Mouse (Mus musculus) forebrain, embryonic 12.5 days (tissue): ENCODE data around the gene Hyal2. TPM values are rescaled to one million over a fixed set of nuclear protein-coding genes. Genes with fewer than 3 reads are reported as not detected.
"Not testable (repeated sequence)": the region's sequence is repeated elsewhere in the genome, so short reads cannot be mapped to it uniquely, and the experiment has no call there.

Experiments
- ATAC-seq: fragments of 200-750 bp; cut with Nextera tagmentation; 2 replicates; pipeline ENCODE4 v1.8.0; 2017; ENCODE audit warnings: moderate TSS enrichment; ENCODE audit not compliant: low FRiP score
- H3K27ac ChIP-seq: fragments of 300-500 bp; sonication (generic); 2 replicates; pipeline ENCODE4 v1.5.1; 2016; ENCODE audit warnings: mild to moderate bottlenecking
- H3K27me3 ChIP-seq: fragments of 300-500 bp; sonication (generic); 2 replicates; pipeline ENCODE4 v1.6.1; 2016; ENCODE audit warnings: mild to moderate bottlenecking
- H3K36me3 ChIP-seq: fragments of 300-500 bp; sonication (generic); replicated peaks from 2 replicates; pipeline ENCODE4 v1.6.1; 2016; ENCODE audit warnings: mild to moderate bottlenecking
- H3K4me1 ChIP-seq: fragments of 300-500 bp; sonication (generic); 2 replicates; pipeline ENCODE4 v1.6.1; 2016
- H3K4me2 ChIP-seq: fragments of 300-500 bp; sonication (generic); 2 replicates; pipeline ENCODE4 v1.6.1; 2016; ENCODE audit warnings: mild to moderate bottlenecking, moderate library complexity
- H3K4me3 ChIP-seq: fragments of 300-500 bp; sonication (generic); replicated peaks from 2 replicates; pipeline ENCODE4 v1.5.1; 2016; ENCODE audit warnings: mild to moderate bottlenecking
- H3K9ac ChIP-seq: fragments of 300-500 bp; sonication (generic); 2 replicates; pipeline ENCODE4 v1.6.1; 2016; ENCODE audit warnings: mild to moderate bottlenecking
- H3K9me3 ChIP-seq: fragments of 300-500 bp; sonication (generic); 2 replicates; pipeline ENCODE4 v1.6.1; 2016
- WGBS: fragments of 180-500 bp; shearing (Covaris S2); methylation state at CpG from one replicate; pipeline ENCODE4 v1.1.7; 2016; 5-methylcytosine and 5-hydroxymethylcytosine counted together
- polyA plus RNA-seq: library from polyadenylated mRNA; unstranded; fragments of >200 nt; fragmentation: Nextera tagmentation; extraction: Ambion mirVana; gene quantifications from 2 replicates; pipeline ENCODE4 v1.2.1, GENCODE M21; 2016

Hyal2 gene
- polyA plus RNA-seq, 1 experiment from 2014 or later = 108 TPM

- Histone ChIP-seq H3K36me3 (peaks cover 44% of the 10 kb centered on the region), H3K4me3 (0 out of 2 replicates have a peak overlapping the region, but pooled peaks have one; percentile 63), H3K9ac (peak overlapping the region; percentile 80; the same call in 1 of the 2 replicates), H3K4me2 (peak overlapping the region; percentile 82), H3K9me3 (no peaks in the 10 kb centered on the region), H3K27me3 (peaks cover 22% of the 10 kb centered on the region), H3K27ac (no peak overlapping the region), H3K4me1 (peaks cover 50% of the 10 kb centered on the region)
- WGBS = 85% methylated on average over 3 of the region's 3 CpGs
- ATAC-seq = no peak
These were observed 11.4 kb upstream of the Hyal2 start for GRCm38 (mm10) chr9:107556346-107556745.

DNA sequence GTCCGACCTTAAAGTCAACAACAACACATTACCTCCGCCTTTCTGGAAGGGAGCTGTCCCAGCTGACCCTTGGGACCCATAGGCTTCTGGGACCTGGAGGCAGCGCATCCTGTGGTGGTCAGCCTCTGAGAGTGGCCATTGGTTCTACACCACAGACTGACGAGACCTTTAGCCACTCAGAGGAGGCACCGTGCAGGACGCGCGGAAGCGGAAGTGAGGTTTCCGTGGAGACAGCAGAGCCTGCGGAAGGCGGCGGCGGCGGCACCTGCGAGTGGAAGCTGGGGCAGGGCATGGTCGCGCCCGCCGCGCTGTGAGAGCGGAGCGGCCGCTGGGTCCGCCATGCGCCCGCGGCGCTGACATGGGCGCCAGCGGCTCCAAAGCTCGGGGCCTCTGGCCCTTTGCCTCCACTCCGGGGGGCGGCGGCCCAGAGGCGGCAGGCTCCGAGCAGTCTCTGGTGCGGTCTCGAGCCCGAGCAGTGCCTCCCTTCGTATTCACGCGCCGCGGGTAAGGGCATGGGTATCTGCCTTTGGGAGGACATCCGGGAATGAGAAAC, 4.6 kb upstream of the Hyal2 start, which contains the start of gene Tusc2:
Gene Tusc2, plus strand, starts transcription at position 227 of the 553 bp plus-strand sequence.
- peak within 1 kb of the TSS; percentile 89 for H3K9ac ChIP-seq
- under 1% methylated on average over 45 of the region's 46 CpGs for WGBS
- H3K4me2 ChIP-seq = peak within 1 kb of the TSS; percentile 83
- peak within 1 kb of the TSS; percentile 57; the same call in 1 of the 2 replicates for H3K27ac ChIP-seq
- no peaks in the 10 kb centered on the region for H3K27me3 ChIP-seq
- no peaks in the 10 kb centered on the region for H3K9me3 ChIP-seq
- peaks cover 33% of the 10 kb centered on the region for H3K4me1 ChIP-seq
- H3K4me3 ChIP-seq = peak within 1 kb of the TSS; percentile 96
- H3K36me3 ChIP-seq = peaks cover 67% of the 10 kb centered on the region
- ATAC-seq = peak; percentile 97

GRCm38 (mm10) chr9:107565556-107565955, 2.2 kb upstream of the Hyal2 start:
- not testable (repeated sequence) for H3K9me3 ChIP-seq, H3K4me2 ChIP-seq, H3K4me3 ChIP-seq, H3K27me3 ChIP-seq, H3K9ac ChIP-seq, ATAC-seq
- 0 out of 2 replicates have a peak overlapping the region, but pooled peaks have one; percentile 8 for H3K27ac ChIP-seq
- 50% methylated on average over 5 of the region's 5 CpGs for WGBS
- H3K36me3 ChIP-seq = peaks cover 45% of the 10 kb centered on the region
- peaks cover 46% of the 10 kb centered on the region for H3K4me1 ChIP-seq

GRCm38 (mm10) chr9:107566041-107566709, 1.6 kb upstream of the Hyal2 start:
- H3K9ac ChIP-seq = no peak overlapping the region
- H3K27ac ChIP-seq = no peak overlapping the region
- WGBS = 61% methylated on average over 15 of the region's 15 CpGs
- no peaks in the 10 kb centered on the region for H3K27me3 ChIP-seq
- H3K4me3 ChIP-seq = no peak overlapping the region
- H3K4me1 ChIP-seq = peaks cover 52% of the 10 kb centered on the region
- no peak for ATAC-seq
- no peaks in the 10 kb centered on the region for H3K9me3 ChIP-seq
- no peak overlapping the region for H3K4me2 ChIP-seq
- H3K36me3 ChIP-seq = peaks cover 45% of the 10 kb centered on the region

GRCm38 (mm10) chr9:107566855-107567254, 890 bp upstream of the Hyal2 start:
- Histone ChIP-seq H3K4me2 (no peak overlapping the region), H3K4me3 (no peak overlapping the region), H3K27me3 (no peaks in the 10 kb centered on the region), H3K9me3 (no peaks in the 10 kb centered on the region), H3K9ac (no peak overlapping the region), H3K36me3 (peaks cover 45% of the 10 kb centered on the region), H3K4me1 (peaks cover 59% of the 10 kb centered on the region), H3K27ac (peak overlapping the region; percentile 54; the same call in 1 of the 2 replicates)
- 71% methylated on average over 3 of the region's 3 CpGs for WGBS
- no peak for ATAC-seq

DNA sequence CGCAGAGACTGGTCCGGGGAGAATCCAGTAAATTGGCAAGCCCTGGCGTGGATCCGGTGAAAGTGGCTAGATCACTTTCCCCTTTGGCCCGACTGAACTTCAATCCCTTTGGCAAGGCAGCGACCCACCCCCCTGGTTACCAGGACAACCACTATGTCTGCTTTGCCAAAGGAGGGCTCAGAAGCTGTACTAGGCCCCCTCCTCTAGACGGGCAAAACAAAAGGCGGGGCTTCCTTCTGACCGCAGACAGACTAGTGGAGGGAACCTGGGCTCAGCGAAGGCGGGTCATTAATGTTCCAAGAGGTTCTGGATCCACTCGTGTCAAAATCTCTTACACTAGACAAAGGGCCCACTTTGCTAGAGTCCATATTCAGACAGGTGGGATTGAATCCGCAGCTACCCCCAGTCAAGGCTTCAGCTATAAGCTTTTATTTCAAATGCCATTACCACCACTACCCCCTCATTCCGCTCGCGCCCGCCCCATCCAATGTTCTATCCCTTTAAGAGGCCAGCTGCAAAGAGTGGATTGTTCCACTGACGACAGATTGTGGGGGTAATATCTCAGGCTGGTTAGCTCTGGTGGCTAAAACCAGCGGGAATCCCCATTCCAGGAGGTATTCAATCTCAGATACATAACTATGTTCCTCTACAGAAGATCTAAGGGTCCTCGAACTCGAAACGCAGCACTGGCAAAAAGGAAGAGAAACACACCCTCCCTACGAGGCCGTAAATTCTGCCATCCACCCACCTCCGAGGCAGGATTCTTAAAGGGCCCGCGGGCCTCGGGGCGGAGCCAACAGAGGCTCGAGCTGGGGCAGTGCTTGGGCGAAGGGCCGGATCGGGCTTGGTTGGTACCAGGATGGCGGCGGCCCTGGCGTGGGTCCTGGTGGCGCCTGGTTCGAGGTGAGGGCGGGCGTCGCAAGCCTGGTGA, 851 bp downstream of the Hyal2 start:
- Histone ChIP-seq H3K9ac (peak overlapping the region; percentile 84), H3K9me3 (no peaks in the 10 kb centered on the region), H3K4me3 (peak overlapping the region; percentile 82), H3K27ac (peak overlapping the region; percentile 86), H3K36me3 (peaks cover 57% of the 10 kb centered on the region), H3K4me1 (peaks cover 57% of the 10 kb centered on the region), H3K4me2 (peak overlapping the region; percentile 88), H3K27me3 (no peaks in the 10 kb centered on the region)
- peak; percentile 91 for ATAC-seq
- WGBS = under 1% methylated on average over 41 of the region's 41 CpGs

- Histone ChIP-seq H3K4me2 (peak overlapping the region; percentile 88), H3K36me3 (peaks cover 58% of the 10 kb centered on the region), H3K27me3 (no peaks in the 10 kb centered on the region), H3K9me3 (no peaks in the 10 kb centered on the region), H3K27ac (peak overlapping the region; percentile 86), H3K9ac (peak overlapping the region; percentile 84), H3K4me3 (peak overlapping the region; percentile 82), H3K4me1 (peaks cover 50% of the 10 kb centered on the region)
- WGBS = 1% methylated on average over 23 of the region's 23 CpGs
- ATAC-seq = peak; percentile 44
These were observed 1.5 kb downstream of the Hyal2 start for GRCm38 (mm10) chr9:107569270-107569669.

GRCm38 (mm10) chr9:107570016-107570415, 2.3 kb downstream of the Hyal2 start:
- H3K4me2 ChIP-seq = peak overlapping the region; percentile 88
- H3K36me3 ChIP-seq = peaks cover 58% of the 10 kb centered on the region
- H3K4me1 ChIP-seq = peaks cover 49% of the 10 kb centered on the region
- WGBS = 47% methylated on average over 13 of the region's 13 CpGs
- peak overlapping the region; percentile 82 for H3K4me3 ChIP-seq
- H3K9me3 ChIP-seq = no peaks in the 10 kb centered on the region
- no peak for ATAC-seq
- H3K27me3 ChIP-seq = no peaks in the 10 kb centered on the region
- peak overlapping the region; percentile 84 for H3K9ac ChIP-seq
- H3K27ac ChIP-seq = peak overlapping the region; percentile 86

GRCm38 (mm10) chr9:107570845-107571244, 3.1 kb downstream of the Hyal2 start:
- peaks cover 55% of the 10 kb centered on the region for H3K36me3 ChIP-seq
- H3K27ac ChIP-seq = no peak overlapping the region
- H3K4me1 ChIP-seq = peaks cover 48% of the 10 kb centered on the region
- no peaks in the 10 kb centered on the region for H3K27me3 ChIP-seq
- no peak for ATAC-seq
- WGBS = 93% methylated on average over 21 of the region's 21 CpGs
- no peaks in the 10 kb centered on the region for H3K9me3 ChIP-seq
- H3K9ac ChIP-seq = peak overlapping the region; percentile 84; the same call in 1 of the 2 replicates
- peak overlapping the region; percentile 88 for H3K4me2 ChIP-seq
- H3K4me3 ChIP-seq = peak overlapping the region; percentile 82

- Histone ChIP-seq H3K9me3 (no peaks in the 10 kb centered on the region), H3K4me2 (peak overlapping the region; percentile 88), H3K4me3 (no peak overlapping the region), H3K27me3 (no peaks in the 10 kb centered on the region), H3K4me1 (peaks cover 54% of the 10 kb centered on the region), H3K36me3 (peaks cover 48% of the 10 kb centered on the region), H3K9ac (no peak overlapping the region), H3K27ac (no peak overlapping the region)
- ATAC-seq = no peak
- 96% methylated on average over 22 of the region's 22 CpGs for WGBS
These were observed 4.0 kb downstream of the Hyal2 start for GRCm38 (mm10) chr9:107571534-107572326.

- Histone ChIP-seq H3K9ac (no peak overlapping the region), H3K27ac (no peak overlapping the region), H3K4me1 (peaks cover 54% of the 10 kb centered on the region), H3K9me3 (no peaks in the 10 kb centered on the region), H3K27me3 (no peaks in the 10 kb centered on the region), H3K4me3 (no peak overlapping the region), H3K4me2 (no peak overlapping the region), H3K36me3 (peaks cover 48% of the 10 kb centered on the region)
- 90% methylated on average over 2 of the region's 2 CpGs for WGBS
- ATAC-seq = no peak
These were observed 4.5 kb downstream of the Hyal2 start for GRCm38 (mm10) chr9:107572327-107572662.
